Mouse (Mus musculus) thymus, postnatal 4 days (tissue): ENCODE measurements at regions not wholly inside any gene's neighbourhood (a gene's known extent, or its start where the extent isn't known, plus 50 kb on each side); places are given as distances from the start of the nearest gene placed in this dataset.
"Not testable (repeated sequence)": the region's sequence is repeated elsewhere in the genome, so short reads cannot be mapped to it uniquely, and the experiment has no call there.

Experiments
- DNase-seq: peaks from one replicate; pipeline ENCODE4 v3.0.0; 2021

DNA sequence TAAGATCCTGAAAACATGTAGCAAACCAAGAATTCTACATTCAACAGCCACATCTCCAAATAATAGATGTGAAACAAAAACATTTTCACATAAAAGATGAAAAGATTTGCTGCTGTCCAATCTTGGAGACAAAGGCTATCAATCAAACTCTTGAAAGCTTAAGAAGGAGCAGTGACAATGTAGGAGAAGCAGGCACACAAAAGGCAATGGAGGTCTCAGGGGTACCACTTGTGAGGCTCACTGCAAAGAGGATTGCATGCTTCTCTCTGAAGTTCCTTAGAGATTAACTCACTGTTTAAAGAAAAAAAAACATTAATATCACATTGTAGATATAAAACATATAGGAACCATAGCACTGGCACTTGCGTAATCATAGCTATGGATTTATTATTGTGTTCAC, 241.2 kb upstream of the Cntn5 start:
- no peak for DNase-seq

DNA sequence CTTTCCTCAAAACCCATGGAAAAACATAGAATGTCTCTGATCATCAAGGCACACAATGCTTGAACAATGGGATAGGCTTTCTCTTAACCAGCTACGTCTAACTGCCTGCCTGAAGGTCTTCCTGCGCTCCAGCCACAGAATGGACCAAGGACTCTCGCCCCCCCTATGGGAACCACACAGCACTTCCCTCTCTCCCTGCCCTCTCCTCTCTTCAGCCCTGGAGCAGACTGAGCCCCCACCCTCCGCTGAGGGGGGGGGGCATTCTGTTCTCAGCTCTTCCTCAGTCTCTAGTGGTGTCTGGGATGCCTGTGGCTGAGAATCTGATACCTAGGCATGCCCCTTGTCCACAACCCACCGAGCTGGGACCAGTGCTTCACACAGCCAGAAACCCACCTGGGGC, 222.3 kb upstream of the Cntn5 start:
- no peak for DNase-seq

DNA sequence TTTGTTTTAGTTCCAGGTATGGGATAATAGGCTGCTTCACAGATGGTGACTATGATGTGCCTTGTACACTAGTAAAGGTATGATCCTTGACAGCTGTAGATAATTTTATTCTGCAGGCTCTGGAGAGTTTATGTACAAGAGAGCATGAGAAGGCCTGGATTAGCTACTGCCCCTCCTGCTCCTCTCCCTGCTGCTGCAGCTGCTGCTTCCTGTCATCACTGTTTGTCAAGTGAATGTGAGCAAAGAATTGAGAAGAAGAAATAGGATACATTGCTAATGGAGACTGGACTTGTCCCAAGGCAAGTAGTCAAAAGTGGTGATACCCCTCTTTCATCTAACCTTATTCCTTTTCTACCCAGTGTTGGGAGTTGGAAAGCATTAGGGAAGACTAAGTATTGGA, 214.6 kb upstream of the Cntn5 start:
- DNase-seq: no peak

DNA sequence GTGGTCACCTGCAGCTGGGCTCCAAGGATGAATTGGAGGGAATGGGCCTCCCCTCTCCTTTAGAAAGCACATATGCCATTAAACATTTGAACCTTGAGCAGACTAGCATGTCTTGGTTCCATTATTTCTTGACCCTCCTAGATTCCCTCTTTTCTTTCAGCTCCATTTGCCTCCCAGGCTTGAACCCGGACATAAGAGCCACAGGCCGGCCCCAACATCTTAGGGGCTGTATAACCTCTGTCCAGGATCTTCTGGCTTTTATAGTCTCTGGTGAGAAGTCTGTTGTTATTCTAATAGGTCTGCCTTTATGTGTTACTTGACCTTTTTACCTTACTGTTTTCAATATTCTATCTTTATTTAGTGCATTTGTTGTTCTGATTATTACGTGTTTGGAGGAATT, 203.3 kb upstream of the Cntn5 start:
- not testable (repeated sequence) for DNase-seq

DNA sequence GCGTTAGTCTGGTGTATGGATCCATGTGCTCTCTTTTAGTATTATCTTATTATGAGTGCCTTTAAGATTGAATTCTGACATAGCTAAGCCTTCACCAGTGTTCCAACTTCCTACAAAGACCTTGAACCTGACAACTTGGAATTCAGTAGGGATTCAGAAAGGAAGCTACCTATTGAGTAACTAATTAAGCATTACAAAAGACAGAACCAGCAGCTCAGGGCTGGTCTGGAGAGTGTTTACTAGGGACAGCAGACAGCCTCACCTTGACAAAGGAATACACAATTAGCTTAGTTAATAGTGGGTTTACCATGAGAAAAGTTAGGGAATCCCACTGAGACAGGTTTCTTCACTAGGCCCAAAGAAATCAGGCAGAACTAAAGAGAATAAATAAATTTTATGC, 202.6 kb upstream of the Cntn5 start:
- DNase-seq: not testable (repeated sequence)

DNA sequence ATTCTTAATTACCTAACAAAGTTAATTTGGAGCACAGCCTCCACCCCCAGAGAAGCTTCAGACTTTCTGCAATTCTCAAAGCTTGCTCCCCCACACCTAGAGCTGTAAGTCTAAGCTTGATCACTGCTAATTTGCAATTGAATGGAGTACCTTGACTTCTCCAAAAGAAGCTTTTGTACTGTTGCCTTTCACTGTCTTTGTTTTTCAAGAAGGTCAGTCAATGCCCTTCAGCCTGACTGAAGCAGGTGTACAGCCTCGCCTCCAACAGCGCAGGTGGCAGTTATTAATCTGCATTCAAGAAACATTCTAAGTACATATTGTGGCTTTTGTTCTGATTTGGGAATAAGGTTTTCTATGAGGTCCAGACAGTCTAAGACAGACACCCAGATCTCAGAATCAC, 201.7 kb upstream of the Cntn5 start:
- no peak for DNase-seq

DNA sequence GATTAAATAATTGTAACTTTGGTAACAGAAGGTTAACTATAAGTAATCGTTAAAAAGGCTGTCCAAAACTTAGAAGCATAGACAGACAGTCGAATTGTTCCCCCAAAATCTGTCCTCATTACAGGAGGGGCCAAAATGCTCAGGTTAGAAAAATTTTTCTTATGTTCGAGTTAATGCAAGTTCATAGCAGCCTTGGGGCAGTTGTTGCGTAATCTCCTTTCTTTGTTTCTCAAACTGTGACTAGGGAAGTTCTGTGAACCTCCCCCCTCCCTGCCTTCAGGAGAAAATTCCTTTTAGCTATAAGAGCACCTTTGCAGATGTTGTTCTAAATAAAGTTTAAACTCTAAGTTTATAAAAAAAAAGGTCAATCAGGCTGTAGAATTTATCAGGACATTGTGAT, 198.9 kb upstream of the Cntn5 start:
- no peak for DNase-seq

DNA sequence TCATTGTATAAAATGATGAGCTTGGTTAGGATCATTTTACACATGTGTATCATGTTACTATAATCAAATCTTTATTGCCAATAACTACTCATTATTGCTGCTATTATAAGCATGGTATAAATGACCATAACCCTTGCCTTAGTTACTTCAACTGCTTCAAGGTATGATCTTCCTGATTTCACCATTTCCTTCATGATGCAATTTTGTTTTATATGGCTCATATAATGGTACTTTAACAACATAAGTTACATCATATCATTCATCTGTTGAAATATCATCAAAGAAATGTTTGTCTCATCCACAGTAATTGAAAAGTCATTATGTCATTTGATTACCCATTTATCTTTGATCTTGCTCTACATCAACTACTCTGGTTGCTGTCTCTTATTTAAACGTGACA, 188.3 kb upstream of the Cntn5 start:
- no peak for DNase-seq

DNA sequence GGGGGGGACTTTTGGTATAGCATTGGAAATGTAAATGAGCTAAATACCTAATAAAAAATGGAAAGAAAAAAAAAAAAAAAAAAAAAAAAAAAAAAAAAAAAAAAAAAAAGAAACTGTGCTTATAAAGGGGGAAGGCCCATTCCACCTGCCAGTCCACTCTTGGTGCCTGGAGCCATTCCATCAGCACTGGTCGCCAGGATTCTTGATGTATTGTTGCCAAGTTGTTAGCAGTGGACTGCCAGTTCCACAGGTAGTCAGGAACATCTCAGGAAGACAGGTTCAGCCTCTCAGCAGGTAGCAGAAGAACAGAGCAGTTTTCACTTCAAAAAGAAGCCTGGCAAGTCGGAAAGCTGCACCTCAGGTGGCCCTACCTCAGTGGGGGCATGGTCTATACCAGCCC, 162.6 kb upstream of the Cntn5 start:
- DNase-seq: not testable (repeated sequence)

DNA sequence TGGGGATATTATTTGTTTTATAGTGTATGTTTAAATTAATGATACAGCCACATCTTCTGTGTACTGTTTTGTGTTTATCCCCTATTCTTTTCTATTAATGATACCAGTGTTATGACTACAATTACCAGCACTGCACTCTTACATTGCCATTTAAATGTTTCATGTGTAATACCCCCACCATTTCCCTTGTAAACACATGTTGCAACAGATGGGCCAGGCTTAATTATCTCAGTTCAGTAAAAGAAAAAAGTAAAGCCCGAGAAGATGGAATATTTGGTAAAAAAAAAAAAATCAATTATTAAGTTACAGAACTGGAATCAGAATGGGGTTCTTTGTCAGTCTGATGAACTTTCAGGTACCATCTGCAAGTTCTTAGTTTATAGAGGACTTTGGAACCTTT, 158.3 kb upstream of the Cntn5 start:
- no peak for DNase-seq
